Comparison of ENCODE assay signal across 20 mouse cellular contexts in the genomic region with DNA sequence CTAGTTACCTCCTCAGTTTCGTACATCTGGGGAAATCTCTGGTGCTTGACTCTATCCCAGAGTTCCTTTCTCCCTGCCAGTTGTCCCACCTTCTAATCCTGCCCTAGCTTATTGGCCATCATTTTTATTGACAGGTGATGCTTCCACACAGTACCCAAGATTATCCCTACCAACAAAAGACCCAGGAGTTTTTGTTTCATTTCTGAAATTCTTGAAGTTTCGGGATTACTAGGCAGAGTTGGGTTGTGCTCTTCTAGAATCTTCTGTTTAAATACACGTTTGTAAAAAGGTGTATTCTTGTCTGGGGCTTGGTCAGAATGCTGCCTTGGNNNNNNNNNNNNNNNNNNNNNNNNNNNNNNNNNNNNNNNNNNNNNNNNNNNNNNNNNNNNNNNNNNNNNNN. TPM values are rescaled to one million over a fixed set of nuclear protein-coding genes. Genes with fewer than 3 reads are reported as not detected.
DNase-seq lines count a peak whose midpoint lies in the region; ATAC-seq and TF ChIP-seq lines count a peak whose summit lies in the region.
"Had no signal": no experiment of that assay in that cellular context is flagged by ENCODE, and none has a peak within 500 bp of the region (broad histone marks: within the 10 kb centered on the region; RNA-seq: fewer than 3 reads in every experiment).

No protein-coding gene starts in this region.

- H3K36me3 ChIP-seq in midbrain, embryonic 11.5 days (ENCODE audit: control insufficient read depth, insufficient read depth, low read length): no peaks in the 10 kb centered on the region
- H3K36me3 ChIP-seq in midbrain, embryonic 15.5 days (replicated peaks): peaks cover 15% of the 10 kb centered on the region
- no peaks in the 10 kb centered on the region for H3K36me3 ChIP-seq in CH12.LX (replicated peaks in 1 of 2; ENCODE audit: control insufficient read depth in 1 of 2, insufficient read depth in 1 of 2, low read length in 1 of 2)
- H3K36me3 ChIP-seq: G1E had no signal

- H3K4me1 ChIP-seq in midbrain, embryonic 11.5 days (ENCODE audit: control insufficient read depth, insufficient read depth, low read length): no peaks in the 10 kb centered on the region
- peaks cover 3% of the 10 kb centered on the region; the same call in 1 of the 2 replicates for H3K4me1 ChIP-seq in midbrain, embryonic 15.5 days
- H3K4me1 ChIP-seq in CH12.LX (ENCODE audit: control insufficient read depth in 1 of 2, insufficient read depth in 2 of 2): peaks cover 0 to 5% of the 10 kb centered on the region in 2 experiments; a peak in 2 of 4 replicates

- no peak for TF ChIP-seq POLR2A in CH12.LX (IDR thresholded peaks at IDR 0.05; ENCODE audit: low read depth, low read length)

- peak; percentile 31 for DNase-seq in midbrain, embryonic 11.5 days (ENCODE audit: low spot score, missing footprints)
- DNase-seq in CH12.LX (ENCODE audit: extremely low read depth): no peak
- DNase-seq in layer of hippocampus, adult 8-10 months (ENCODE audit: low spot score in 2 of 2): no peak
- DNase-seq: adrenal gland, adult 2 months; adrenal gland, adult 8-10 months; adrenal gland, postnatal 10 days; adrenal gland, postnatal 14 days; adrenal gland, postnatal 25 days; adrenal gland, postnatal 36 days; B cell, adult 2 months; cerebellum, adult 11 months; cerebellum, adult 11-12 months; cerebellum, adult 18-20 months; cerebellum, adult 2 months had no signal

- dilution Hi-C loops in CH12.LX (cut with MboI; ENCODE audit: extremely low pct_ligation_motif_present, extremely low pct_unique_long_range_greater_than_20kb, low sequenced_read_pairs): no loop called here

- no peak for TF ChIP-seq RAD21 in CH12.LX (IDR thresholded peaks at IDR 0.05; ENCODE audit: low read depth, low read length)

- H3K79me2 ChIP-seq in CH12.LX (replicated peaks; ENCODE audit: control insufficient read depth, extremely low read depth, insufficient read depth, poor library complexity, severe bottlenecking): no peaks in the 10 kb centered on the region

- H3K27ac ChIP-seq in midbrain, embryonic 11.5 days (ENCODE audit: low read depth, low read length): no peak overlapping the region
- H3K27ac ChIP-seq in midbrain, embryonic 15.5 days: no peak overlapping the region
- H3K27ac ChIP-seq in CH12.LX (ENCODE audit: insufficient read depth, low read depth): no peak overlapping the region

- no peaks in the 10 kb centered on the region for H3K27me3 ChIP-seq in midbrain, embryonic 11.5 days (ENCODE audit: control insufficient read depth, insufficient read depth, low read length)
- H3K27me3 ChIP-seq in midbrain, embryonic 15.5 days (replicated peaks): no peaks in the 10 kb centered on the region
- no peaks in the 10 kb centered on the region for H3K27me3 ChIP-seq in CH12.LX (replicated peaks)
- H3K27me3 ChIP-seq: Patski had no signal

- H3K9me3 ChIP-seq in midbrain, embryonic 11.5 days (ENCODE audit: control insufficient read depth, low read length): no peaks in the 10 kb centered on the region
- H3K9me3 ChIP-seq in midbrain, embryonic 15.5 days: no peaks in the 10 kb centered on the region
- H3K9me3 ChIP-seq in CH12.LX (replicated peaks; ENCODE audit: low read length): no peaks in the 10 kb centered on the region
- H3K9me3 ChIP-seq: G1E had no signal

- H3K9ac ChIP-seq in midbrain, embryonic 11.5 days (ENCODE audit: low read length): no peak overlapping the region
- H3K9ac ChIP-seq in midbrain, embryonic 15.5 days: no peak overlapping the region
- H3K9ac ChIP-seq in CH12.LX (ENCODE audit: insufficient read depth, low read depth): peak overlapping the region; percentile 9; the same call in 1 of the 2 replicates

- in situ Hi-C loops in CH12.LX (cut with MboI; ENCODE audit: low pct_ligation_motif_present, low pct_unique_long_range_greater_than_20kb, low sequenced_read_pairs): no loop called here

- no peak for ATAC-seq in midbrain, embryonic 11.5 days (ENCODE audit: low FRiP score)
- no peak for ATAC-seq in midbrain, embryonic 15.5 days (replicated peaks)
- ATAC-seq: activated CD4-positive, CD25-positive, alpha-beta regulatory T cell, adult 4 months; CD4-positive, CD25-positive, alpha-beta regulatory T cell, adult 4 months; Patski had no signal

- H3K4me3 ChIP-seq in midbrain, embryonic 11.5 days (ENCODE audit: low read depth, low read length): no peak overlapping the region
- no peak overlapping the region for H3K4me3 ChIP-seq in midbrain, embryonic 15.5 days
- H3K4me3 ChIP-seq in CH12.LX (replicated peaks in 1 of 3; ENCODE audit: low read depth in 2 of 3, low read length in 2 of 3, poor library complexity in 1 of 3): no peak overlapping the region

- H3K4me2 ChIP-seq in midbrain, embryonic 11.5 days: no peak overlapping the region
- H3K4me2 ChIP-seq in midbrain, embryonic 15.5 days: no peak overlapping the region
- H3K4me2 ChIP-seq in CH12.LX (ENCODE audit: insufficient read depth, low read depth, poor library complexity, severe bottlenecking): peak overlapping the region; percentile 83

- WGBS in midbrain, embryonic 11.5 days: 80% methylated on average over 3 of the region's 3 CpGs
- 89% methylated on average over 3 of the region's 3 CpGs for WGBS in midbrain, embryonic 15.5 days

- TF ChIP-seq EP300 in CH12.LX (IDR thresholded peaks at IDR 0.05; ENCODE audit: low read length): no peak; the same call in 1 of the 2 replicates

- TF ChIP-seq CTCF in CH12.LX (conservative IDR thresholded peaks at IDR 0.05 in 1 of 2, IDR thresholded peaks at IDR 0.05 in 1 of 2; ENCODE audit: low read depth in 2 of 2, low read length in 2 of 2): no peak

TF ChIP-seq in CH12.LX, 34 proteins besides CTCF, POLR2A, EP300 and RAD21:
- TF ChIP-seq MAFK (IDR thresholded peaks at IDR 0.05; ENCODE audit: insufficient replicate concordance, low read length) (no peak), ZKSCAN1 (IDR thresholded peaks at IDR 0.05; ENCODE audit: borderline replicate concordance, low read depth, low read length) (no peak), UBTF (IDR thresholded peaks at IDR 0.05; ENCODE audit: low read depth, low read length) (no peak), MXI1 (IDR thresholded peaks at IDR 0.05; ENCODE audit: low read depth, low read length) (peak; percentile 25; the same call in 1 of the 2 replicates), USF1 (IDR thresholded peaks at IDR 0.05; ENCODE audit: low read depth, low read length) (no peak), MAX (IDR thresholded peaks at IDR 0.05; ENCODE audit: low read length) (no peak), ZC3H11A (IDR thresholded peaks at IDR 0.05; ENCODE audit: low read depth, low read length) (no peak), MEF2A (IDR thresholded peaks at IDR 0.05; ENCODE audit: borderline replicate concordance, low read depth, low read length) (peak; percentile 40; the same call in 1 of the 2 replicates), USF2 (conservative IDR thresholded peaks at IDR 0.05; ENCODE audit: low read depth, low read length) (no peak), SIN3A (IDR thresholded peaks at IDR 0.05; ENCODE audit: low read length) (0 out of 2 replicates have a peak, but pooled peaks have one; percentile 9), NELFE (IDR thresholded peaks at IDR 0.05; ENCODE audit: low read depth, low read length) (no peak), RCOR1 (conservative IDR thresholded peaks at IDR 0.05; ENCODE audit: low read depth, low read length) (no peak), MYC (IDR thresholded peaks at IDR 0.05; ENCODE audit: low read depth, low read length) (no peak), POLR2AphosphoS2 (IDR thresholded peaks at IDR 0.05; ENCODE audit: low read depth, low read length) (no peak), E2F4 (IDR thresholded peaks at IDR 0.05; ENCODE audit: insufficient replicate concordance, low read depth, low read length) (no peak), TBP (conservative IDR thresholded peaks at IDR 0.05; ENCODE audit: low read depth, low read length) (no peak), KAT2A (IDR thresholded peaks at IDR 0.05; ENCODE audit: insufficient replicate concordance, low read length) (no peak), ETS1 (conservative IDR thresholded peaks at IDR 0.05; ENCODE audit: low read depth, low read length) (no peak), BHLHE40 (IDR thresholded peaks at IDR 0.05; ENCODE audit: low read depth, low read length) (no peak), ELF1 (IDR thresholded peaks at IDR 0.05; ENCODE audit: low read depth, low read length) (no peak), ZNF384 (IDR thresholded peaks at IDR 0.05; ENCODE audit: low read depth, low read length) (no peak), CHD1 (IDR thresholded peaks at IDR 0.05; ENCODE audit: low read depth, low read length) (no peak), IRF4 (IDR thresholded peaks at IDR 0.05; ENCODE audit: low read depth, low read length) (peak; percentile 71; the same call in 1 of the 2 replicates), ZMIZ1 (IDR thresholded peaks at IDR 0.05; ENCODE audit: low read depth, low read length) (no peak), PAX5 (IDR thresholded peaks at IDR 0.05; ENCODE audit: low read length) (no peak), HCFC1 (IDR thresholded peaks at IDR 0.05; ENCODE audit: low read depth, low read length) (no peak), NRF1 (IDR thresholded peaks at IDR 0.05; ENCODE audit: low read depth, low read length) (no peak), CHD2 (IDR thresholded peaks at IDR 0.05; ENCODE audit: low read length) (0 out of 2 replicates have a peak, but pooled peaks have one; percentile 10), JUN (IDR thresholded peaks at IDR 0.05; ENCODE audit: insufficient read depth, low read depth, low read length) (peak; percentile 41), GABPA (IDR thresholded peaks at IDR 0.05; ENCODE audit: insufficient replicate concordance, low read depth, low read length) (no peak), SMC3 (IDR thresholded peaks at IDR 0.05; ENCODE audit: low read depth, low read length) (no peak), JUND (conservative IDR thresholded peaks at IDR 0.05; ENCODE audit: low read depth, low read length) (peak; percentile 70), TCF12 (IDR thresholded peaks at IDR 0.05; ENCODE audit: low read depth, low read length) (no peak), MAZ (IDR thresholded peaks at IDR 0.05; ENCODE audit: low read depth, low read length) (no peak)

RNA-seq across cellular contexts. Expression of a gene that starts 13.5 kb away (rescaled TPM):
- 20.9 and 21.4 TPM in 2 replicates for polyA plus RNA-seq in midbrain, embryonic 11.5 days (2014; fragmentation: Nextera tagmentation; extraction: Ambion mirVana)
- 20.7 and 22.5 TPM in 2 replicates for polyA plus RNA-seq in midbrain, embryonic 15.5 days (2015; fragmentation: Nextera tagmentation; extraction: Ambion mirVana)
- total RNA-seq in CH12.LX (2012; rRNA removed) (1.7 and 2.1 TPM in 2 replicates), CH12.LX (2014; rRNA removed) (0.16 TPM in 2 replicates)
- 0.33 and 0.37 TPM in 2 replicates for polyA plus RNA-seq in CH12.LX (2012; ENCODE audit: insufficient read length, low read depth)
- total RNA-seq in layer of hippocampus, adult 8-10 months (2022): 10 to 100 TPM; 48.8 to 54.7 (median 52.4) TPM
- total RNA-seq: MEL had no signal
- polyA plus RNA-seq: activated CD4-positive, CD25-positive, alpha-beta regulatory T cell, adult 4 months; CD4-positive, CD25-positive, alpha-beta regulatory T cell, adult 4 months; G1E had no signal

Comparison
In these comparisons a context has a peak if more than half of its experiments do, and no peak if none do; other contexts are left out.
1. RNA of a gene that starts 13.5 kb away (polyA plus RNA-seq): 20.7 to 22.5 TPM in midbrain, embryonic 15.5 days and 20.9 to 21.4 TPM in midbrain, embryonic 11.5 days; 0.33 to 0.37 TPM in CH12.LX; every median in the first group is over 10 times any median in the second.